Mouse (Mus musculus) embryonic facial prominence, embryonic 11.5 days (tissue): ENCODE results near the gene Irx5. TPM values are rescaled to one million over a fixed set of nuclear protein-coding genes. Genes with fewer than 3 reads are reported as not detected.

Experiments
- ATAC-seq: fragments of 200-750 bp; cut with Nextera tagmentation; replicated peaks from 2 replicates; pipeline ENCODE4 v1.8.0; 2017; ENCODE audit warnings: low read depth; ENCODE audit not compliant: insufficient number of reproducible peaks, low FRiP score, low TSS enrichment
- DNase-seq: peaks from one replicate; pipeline ENCODE4 v3.0.0-alpha.2; 2015; ENCODE audit warnings: low spot score
- H3K27ac ChIP-seq: fragments of 300-500 bp; sonication (generic); replicated peaks from 2 replicates; pipeline ENCODE4 v1.5.1; 2014; ENCODE audit warnings: mild to moderate bottlenecking, low read depth, low read length, control low read depth
- H3K27me3 ChIP-seq: fragments of 300-500 bp; sonication (generic); 2 replicates; pipeline ENCODE4 v1.6.1; 2014; ENCODE audit warnings: mild to moderate bottlenecking, low read length, moderate library complexity, mixed read lengths; ENCODE audit not compliant: control insufficient read depth, insufficient read depth
- H3K36me3 ChIP-seq: fragments of 300-500 bp; sonication (generic); replicated peaks from 2 replicates; pipeline ENCODE4 v1.6.1; 2014; ENCODE audit warnings: low read depth, mild to moderate bottlenecking, low read length, moderate library complexity, mixed read lengths; ENCODE audit not compliant: control insufficient read depth, insufficient read depth
- H3K4me1 ChIP-seq: fragments of 300-500 bp; sonication (generic); 2 replicates; pipeline ENCODE4 v1.6.1; 2014; ENCODE audit warnings: low read length, mixed read lengths; ENCODE audit not compliant: control insufficient read depth, insufficient read depth
- H3K4me2 ChIP-seq: fragments of 300-500 bp; sonication (generic); 2 replicates; pipeline ENCODE4 v1.6.1; 2014; ENCODE audit warnings: low read depth, mild to moderate bottlenecking, control low read depth, low read length, moderate library complexity
- H3K4me3 ChIP-seq: fragments of 300-500 bp; sonication (generic); 2 replicates; pipeline ENCODE4 v1.5.1; 2014; ENCODE audit warnings: low read depth, low read length, control low read depth
- H3K9ac ChIP-seq: fragments of 300-500 bp; sonication (generic); replicated peaks from 2 replicates; pipeline ENCODE4 v1.6.1; 2014; ENCODE audit warnings: mild to moderate bottlenecking, control low read depth, low read length
- H3K9me3 ChIP-seq: fragments of 300-500 bp; sonication (generic); replicated peaks from 2 replicates; pipeline ENCODE4 v1.6.1; 2016; ENCODE audit warnings: mild to moderate bottlenecking, low read length, inconsistent platforms, mixed read lengths; ENCODE audit not compliant: control insufficient read depth
- WGBS: fragments of 180-500 bp; shearing (Covaris S2); extraction: QIAGEN DNeasy Blood & Tissue Kit; methylation state at CpG from one replicate; pipeline ENCODE4 v1.1.7; 2014; 5-methylcytosine and 5-hydroxymethylcytosine counted together
- polyA plus RNA-seq: library from polyadenylated mRNA; unstranded; fragments of >200 nt; fragmentation: Nextera tagmentation; extraction: Ambion mirVana; gene quantifications from 2 replicates; pipeline ENCODE4 v1.2.1, GENCODE M21; 2014

The Irx5 gene
- 19.4 and 20.9 TPM in 2 replicates for polyA plus RNA-seq

GRCm38 (mm10) chr8:92357398-92357981, at the start of gene Irx5:
Irx5 (plus strand) TSS chr8:92357625.
- Histone ChIP-seq H3K4me2 (peak within 1 kb of the TSS; percentile 75), H3K9ac (peak within 1 kb of the TSS; percentile 83), H3K27ac (peak within 1 kb of the TSS; percentile 95), H3K4me1 (no peaks in the 10 kb centered on the region; the same call in none of the 2 replicates), H3K9me3 (no peaks in the 10 kb centered on the region), H3K36me3 (no peaks in the 10 kb centered on the region), H3K27me3 (peaks cover 9% of the 10 kb centered on the region), H3K4me3 (peak within 1 kb of the TSS; percentile 68)
- peak; percentile 41 for ATAC-seq
- WGBS: under 1% methylated on average over 45 of the region's 47 CpGs
- DNase-seq: peak; percentile 90

- no peak for ATAC-seq
- WGBS: 54% methylated on average over 7 of the region's 7 CpGs
- no peaks in the 10 kb centered on the region for H3K4me1 ChIP-seq
Measured at GRCm38 (mm10) chr8:92312178-92312577, 45.2 kb upstream of the Irx5 start.

GRCm38 (mm10) chr8:92313707-92314106, 43.7 kb upstream of the Irx5 start:
- no peaks in the 10 kb centered on the region for H3K27me3 ChIP-seq
- ATAC-seq: no peak
- no peaks in the 10 kb centered on the region for H3K9me3 ChIP-seq
- 85% methylated on average over 3 of the region's 3 CpGs for WGBS
- H3K4me2 ChIP-seq: no peak overlapping the region
- no peaks in the 10 kb centered on the region for H3K36me3 ChIP-seq
- H3K4me1 ChIP-seq: no peaks in the 10 kb centered on the region
- no peak for DNase-seq
- H3K27ac ChIP-seq: no peak overlapping the region
- no peak overlapping the region for H3K4me3 ChIP-seq
- H3K9ac ChIP-seq: no peak overlapping the region

More at GRCm38 (mm10) chr8:92312178-92312577, 45.2 kb upstream of the Irx5 start:
- Histone ChIP-seq H3K9ac (no peak overlapping the region), H3K4me2 (no peak overlapping the region), H3K9me3 (no peaks in the 10 kb centered on the region), H3K27ac (no peak overlapping the region), H3K27me3 (no peaks in the 10 kb centered on the region), H3K36me3 (no peaks in the 10 kb centered on the region), H3K4me3 (no peak overlapping the region)
- DNase-seq: no peak

- H3K4me3 ChIP-seq: no peak overlapping the region
- no peak overlapping the region for H3K9ac ChIP-seq
- 88% methylated on average over 7 of the region's 7 CpGs for WGBS
- H3K4me1 ChIP-seq: no peaks in the 10 kb centered on the region
- no peaks in the 10 kb centered on the region for H3K27me3 ChIP-seq
- no peak overlapping the region for H3K4me2 ChIP-seq
- H3K9me3 ChIP-seq: no peaks in the 10 kb centered on the region
- H3K36me3 ChIP-seq: no peaks in the 10 kb centered on the region
- no peak overlapping the region for H3K27ac ChIP-seq
- DNase-seq (no peak), ATAC-seq (no peak)
Measured at GRCm38 (mm10) chr8:92323751-92324150, 33.7 kb upstream of the Irx5 start.

- H3K4me3 ChIP-seq: no peak overlapping the region
- ATAC-seq (no peak), DNase-seq (no peak)
- no peak overlapping the region for H3K27ac ChIP-seq
- no peaks in the 10 kb centered on the region for H3K4me1 ChIP-seq
- H3K9ac ChIP-seq: no peak overlapping the region
- no peaks in the 10 kb centered on the region for H3K27me3 ChIP-seq
- H3K9me3 ChIP-seq: no peaks in the 10 kb centered on the region
- H3K36me3 ChIP-seq: no peaks in the 10 kb centered on the region
- WGBS: 94% methylated on average over 2 of the region's 2 CpGs
- no peak overlapping the region for H3K4me2 ChIP-seq
Measured at GRCm38 (mm10) chr8:92327176-92327575, 30.2 kb upstream of the Irx5 start.

GRCm38 (mm10) chr8:92329273-92329672, 28.2 kb upstream of the Irx5 start:
- no peaks in the 10 kb centered on the region for H3K9me3 ChIP-seq
- no peaks in the 10 kb centered on the region for H3K4me1 ChIP-seq
- no peak overlapping the region for H3K27ac ChIP-seq
- no peaks in the 10 kb centered on the region for H3K27me3 ChIP-seq
- H3K9ac ChIP-seq: no peak overlapping the region
- DNase-seq (no peak), ATAC-seq (no peak)
- 88% methylated on average over 3 of the region's 4 CpGs for WGBS
- no peak overlapping the region for H3K4me2 ChIP-seq
- no peaks in the 10 kb centered on the region for H3K36me3 ChIP-seq
- no peak overlapping the region for H3K4me3 ChIP-seq

- Histone ChIP-seq H3K9me3 (no peaks in the 10 kb centered on the region), H3K27me3 (no peaks in the 10 kb centered on the region), H3K36me3 (no peaks in the 10 kb centered on the region), H3K27ac (no peak overlapping the region), H3K4me3 (no peak overlapping the region), H3K9ac (no peak overlapping the region), H3K4me1 (no peaks in the 10 kb centered on the region), H3K4me2 (no peak overlapping the region)
- no peak for ATAC-seq
- 88% methylated on average over 3 of the region's 3 CpGs for WGBS
- no peak for DNase-seq
Measured at GRCm38 (mm10) chr8:92331811-92332210, 25.6 kb upstream of the Irx5 start.

- no peak overlapping the region for H3K9ac ChIP-seq
- no peaks in the 10 kb centered on the region for H3K27me3 ChIP-seq
- H3K4me3 ChIP-seq: no peak overlapping the region
- H3K4me2 ChIP-seq: no peak overlapping the region
- no peaks in the 10 kb centered on the region for H3K36me3 ChIP-seq
- DNase-seq: no peak
- no peaks in the 10 kb centered on the region for H3K4me1 ChIP-seq
- WGBS: 92% methylated on average over 8 of the region's 8 CpGs
- no peak for ATAC-seq
- H3K27ac ChIP-seq: no peak overlapping the region
- H3K9me3 ChIP-seq: no peaks in the 10 kb centered on the region
Measured at GRCm38 (mm10) chr8:92333406-92333805, 24.0 kb upstream of the Irx5 start.
